Mouse (Mus musculus): Measurements from ENCODE around the gene Tssk2. TPM values are rescaled to one million over a fixed set of nuclear protein-coding genes. Genes with fewer than 3 reads are reported as not detected.

Gene Tssk2
- not detected in 2 replicates for polyA plus RNA-seq (2012; rRNA removed)

DNA sequence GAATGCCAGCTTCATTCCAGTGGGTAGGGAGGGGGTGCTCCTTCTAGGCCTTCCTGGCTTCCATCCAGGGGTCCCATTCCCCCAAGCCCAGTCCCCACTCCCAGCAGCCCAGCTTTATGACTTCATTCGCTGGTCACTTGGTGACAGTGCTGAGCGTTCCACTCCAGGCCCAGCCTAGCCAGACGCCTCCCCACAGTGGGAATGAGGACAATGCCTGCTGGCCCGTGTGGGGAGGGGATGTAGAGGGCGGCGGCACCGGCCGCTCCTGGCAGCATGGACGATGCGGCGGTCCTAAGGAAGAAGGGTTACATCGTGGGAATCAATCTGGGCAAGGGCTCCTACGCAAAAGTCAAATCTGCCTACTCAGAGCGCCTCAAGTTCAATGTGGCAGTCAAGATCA is at the start of gene Tssk2, which contains the start of gene Dgcr2:
Gene Tssk2 (plus strand): TSS at position 176 of the 400 bp plus-strand sequence.
Gene Dgcr2 (minus strand): TSS at position 101 of the 400 bp plus-strand sequence.
- TF ChIP-seq CTCF (IDR thresholded peaks at IDR 0.05; ENCODE audit: borderline replicate concordance, extremely low read depth, insufficient read depth, insufficient read length): no peak
- no peak for TF ChIP-seq POLR2A (IDR thresholded peaks at IDR 0.05; ENCODE audit: borderline replicate concordance, extremely low read depth, insufficient read depth, insufficient read length, poor library complexity, severe bottlenecking)
- DNase-seq (ENCODE audit: low read depth): no peak

DNA sequence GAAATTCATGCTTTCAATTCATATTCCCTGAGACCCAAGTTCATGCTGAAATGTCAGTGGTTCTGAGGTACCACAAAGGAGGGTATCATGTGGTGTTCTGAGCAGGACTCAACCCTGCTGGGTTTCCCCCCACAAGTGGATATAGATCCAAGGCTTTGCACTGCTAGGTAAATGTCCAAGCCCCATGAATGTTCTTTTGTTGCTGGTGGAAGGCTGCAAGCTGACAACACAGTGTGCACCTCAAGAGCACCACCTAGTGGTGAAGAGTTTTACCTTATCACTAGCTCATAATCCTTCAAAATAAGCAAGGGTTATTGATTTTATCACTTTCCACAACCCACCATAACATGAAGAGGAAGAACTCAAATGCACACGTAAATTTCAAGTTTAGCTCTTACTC is 49.5 kb upstream of the Tssk2 start:
- TF ChIP-seq CTCF (IDR thresholded peaks at IDR 0.05; ENCODE audit: borderline replicate concordance, extremely low read depth, insufficient read depth, insufficient read length) (peak; percentile 80; the same call in 1 of the 2 replicates), POLR2A (IDR thresholded peaks at IDR 0.05; ENCODE audit: borderline replicate concordance, extremely low read depth, insufficient read depth, insufficient read length, poor library complexity, severe bottlenecking) (no peak)
- peak; percentile 87 for DNase-seq (ENCODE audit: low read depth)

DNA sequence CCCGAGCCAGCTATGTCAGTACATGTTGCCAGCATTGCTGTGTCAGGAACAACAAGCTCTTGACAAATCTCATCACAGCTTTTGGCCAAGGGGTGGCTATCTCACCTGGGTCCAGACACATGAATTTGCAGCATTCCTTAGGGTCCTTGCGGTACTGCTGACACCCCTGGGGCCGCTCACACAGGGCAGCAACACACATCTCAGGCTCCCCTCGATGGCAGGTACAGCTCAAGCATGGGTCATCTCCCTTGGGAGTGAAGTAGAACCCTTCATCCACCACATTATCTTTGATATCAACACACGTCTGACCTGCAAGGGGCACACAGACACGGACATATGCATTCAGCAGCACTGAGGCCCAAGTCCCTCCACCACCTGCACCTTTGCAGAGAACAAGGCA is 49.0 kb upstream of the Tssk2 start:
- no peak for TF ChIP-seq POLR2A (IDR thresholded peaks at IDR 0.05; ENCODE audit: borderline replicate concordance, extremely low read depth, insufficient read depth, insufficient read length, poor library complexity, severe bottlenecking)
- TF ChIP-seq CTCF (IDR thresholded peaks at IDR 0.05; ENCODE audit: borderline replicate concordance, extremely low read depth, insufficient read depth, insufficient read length): no peak
- no peak for DNase-seq (ENCODE audit: low read depth)

GRCm38 (mm10) chr16:17851331-17851730 is 47.1 kb upstream of the Tssk2 start:
- no peak for DNase-seq (ENCODE audit: low read depth)
- TF ChIP-seq POLR2A (IDR thresholded peaks at IDR 0.05; ENCODE audit: borderline replicate concordance, extremely low read depth, insufficient read depth, insufficient read length, poor library complexity, severe bottlenecking): no peak
- no peak for TF ChIP-seq CTCF (IDR thresholded peaks at IDR 0.05; ENCODE audit: borderline replicate concordance, extremely low read depth, insufficient read depth, insufficient read length)

GRCm38 (mm10) chr16:17851860-17852259 is 46.6 kb upstream of the Tssk2 start:
- DNase-seq (ENCODE audit: low read depth): no peak
- TF ChIP-seq POLR2A (IDR thresholded peaks at IDR 0.05; ENCODE audit: borderline replicate concordance, extremely low read depth, insufficient read depth, insufficient read length, poor library complexity, severe bottlenecking) (no peak), CTCF (IDR thresholded peaks at IDR 0.05; ENCODE audit: borderline replicate concordance, extremely low read depth, insufficient read depth, insufficient read length) (no peak)

- no peak for DNase-seq (ENCODE audit: low read depth)
- no peak for TF ChIP-seq POLR2A (IDR thresholded peaks at IDR 0.05; ENCODE audit: borderline replicate concordance, extremely low read depth, insufficient read depth, insufficient read length, poor library complexity, severe bottlenecking)
- TF ChIP-seq CTCF (IDR thresholded peaks at IDR 0.05; ENCODE audit: borderline replicate concordance, extremely low read depth, insufficient read depth, insufficient read length): no peak
Measured at GRCm38 (mm10) chr16:17853263-17853662, 45.2 kb upstream of the Tssk2 start.

DNA sequence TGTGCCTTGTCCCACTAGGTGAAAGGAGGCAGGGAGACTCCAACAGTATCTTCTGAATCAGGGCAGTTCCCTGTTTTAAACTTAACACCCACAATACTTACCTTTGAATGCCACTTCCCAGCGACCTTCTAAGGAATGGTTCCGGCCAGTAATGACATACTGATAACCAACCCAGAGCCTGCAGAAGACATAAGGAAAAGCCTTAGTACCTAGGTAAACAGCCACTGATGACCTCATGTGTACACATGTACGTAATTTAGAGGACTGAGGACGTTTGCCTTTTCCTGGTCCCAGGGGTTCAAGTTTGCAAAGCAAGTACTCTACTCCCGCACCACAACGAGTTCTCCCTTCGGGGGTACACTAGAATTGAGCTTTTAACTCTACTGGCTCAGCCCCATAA is 41.3 kb upstream of the Tssk2 start:
- DNase-seq (ENCODE audit: low read depth): no peak
- TF ChIP-seq CTCF (IDR thresholded peaks at IDR 0.05; ENCODE audit: borderline replicate concordance, extremely low read depth, insufficient read depth, insufficient read length) (no peak), POLR2A (IDR thresholded peaks at IDR 0.05; ENCODE audit: borderline replicate concordance, extremely low read depth, insufficient read depth, insufficient read length, poor library complexity, severe bottlenecking) (no peak)

DNA sequence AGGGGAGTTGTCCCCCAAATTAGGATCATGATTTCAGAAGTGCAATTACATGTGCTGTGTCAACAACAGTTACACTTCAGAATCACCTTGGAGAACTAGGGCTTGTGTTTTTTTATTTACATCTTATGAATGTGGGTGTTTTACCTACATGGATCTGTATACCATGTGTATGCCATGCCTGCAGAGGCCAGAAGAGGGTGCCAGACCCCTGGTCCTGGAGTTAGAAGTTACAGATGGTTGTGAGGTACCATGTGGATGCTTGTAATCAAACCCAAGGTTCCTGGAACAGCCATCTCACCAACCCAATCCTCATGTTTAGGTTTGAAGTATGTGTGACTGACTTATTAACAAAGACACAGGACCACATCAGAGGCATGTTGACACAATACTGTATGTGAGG is 39.8 kb upstream of the Tssk2 start:
- TF ChIP-seq POLR2A (IDR thresholded peaks at IDR 0.05; ENCODE audit: borderline replicate concordance, extremely low read depth, insufficient read depth, insufficient read length, poor library complexity, severe bottlenecking) (no peak), CTCF (IDR thresholded peaks at IDR 0.05; ENCODE audit: borderline replicate concordance, extremely low read depth, insufficient read depth, insufficient read length) (peak; percentile 63; the same call in 1 of the 2 replicates)
- peak; percentile 34 for DNase-seq (ENCODE audit: low read depth)

GRCm38 (mm10) chr16:17865293-17865692 is 33.1 kb upstream of the Tssk2 start:
- no peak for TF ChIP-seq CTCF (IDR thresholded peaks at IDR 0.05; ENCODE audit: borderline replicate concordance, extremely low read depth, insufficient read depth, insufficient read length)
- no peak for TF ChIP-seq POLR2A (IDR thresholded peaks at IDR 0.05; ENCODE audit: borderline replicate concordance, extremely low read depth, insufficient read depth, insufficient read length, poor library complexity, severe bottlenecking)
- no peak for DNase-seq (ENCODE audit: low read depth)

- TF ChIP-seq POLR2A (IDR thresholded peaks at IDR 0.05; ENCODE audit: borderline replicate concordance, extremely low read depth, insufficient read depth, insufficient read length, poor library complexity, severe bottlenecking) (no peak), CTCF (IDR thresholded peaks at IDR 0.05; ENCODE audit: borderline replicate concordance, extremely low read depth, insufficient read depth, insufficient read length) (no peak)
- no peak for DNase-seq (ENCODE audit: low read depth)
Measured at GRCm38 (mm10) chr16:17865770-17866169, 32.7 kb upstream of the Tssk2 start.

DNA sequence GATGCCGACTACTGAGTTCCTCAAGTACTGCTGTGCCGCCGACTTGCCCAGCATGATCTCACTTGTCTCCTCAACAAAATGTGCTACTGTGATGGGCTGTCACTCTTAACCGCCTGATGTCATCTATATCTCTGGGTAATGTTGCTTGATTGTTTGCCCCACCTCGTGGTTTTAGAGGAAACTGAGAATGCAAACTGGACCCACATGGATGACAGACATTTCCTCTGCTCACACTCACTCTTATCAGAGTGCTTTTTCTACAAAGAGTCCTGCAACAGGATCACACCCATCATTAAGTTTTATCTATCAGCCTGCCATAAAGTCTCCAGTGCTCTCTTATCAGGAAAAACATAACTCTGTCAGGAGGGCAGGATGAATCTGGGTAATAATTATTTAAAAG is 27.2 kb upstream of the Tssk2 start:
- DNase-seq (ENCODE audit: low read depth): no peak
- TF ChIP-seq CTCF (IDR thresholded peaks at IDR 0.05; ENCODE audit: borderline replicate concordance, extremely low read depth, insufficient read depth, insufficient read length) (no peak), POLR2A (IDR thresholded peaks at IDR 0.05; ENCODE audit: borderline replicate concordance, extremely low read depth, insufficient read depth, insufficient read length, poor library complexity, severe bottlenecking) (no peak)

- no peak for TF ChIP-seq POLR2A (IDR thresholded peaks at IDR 0.05; ENCODE audit: borderline replicate concordance, extremely low read depth, insufficient read depth, insufficient read length, poor library complexity, severe bottlenecking)
- no peak for TF ChIP-seq CTCF (IDR thresholded peaks at IDR 0.05; ENCODE audit: borderline replicate concordance, extremely low read depth, insufficient read depth, insufficient read length)
- DNase-seq (ENCODE audit: low read depth): no peak
Measured at GRCm38 (mm10) chr16:17872995-17873394, 25.4 kb upstream of the Tssk2 start.
